Mouse (Mus musculus): ENCODE results near the gene Glyctk. TPM values are rescaled to one million over a fixed set of nuclear protein-coding genes. Genes with fewer than 3 reads are reported as not detected.
A peak's percentile ranks its signal among the peaks of the same experiment; 100 is the strongest.

Gene Glyctk
- polyA plus RNA-seq, 1 experiment from 2014 or later, result 6.4 TPM

MicroRNA genes within 50 kb of the gene (microRNA counts, 519-probe panel; counts per million panel counts)
- 6,328 counts per million, percentile 98 among the panel's probes with 10 or more counts for microRNA mmu-let-7g

Small RNAs within 50 kb of the gene (microRNA-seq; reads per million reads assigned to microRNA genes)
- gene Mir135a-1 (332 reads per million, percentile 66 among the genes with 10 or more reads in this experiment), gene Mirlet7g (63,893 reads per million, percentile 100 among the genes with 10 or more reads in this experiment)

Other genes with a start within 250 kb of the Glyctk start
- gene Col6a5, start 197.5 kb downstream of the Glyctk start, polyA plus RNA-seq (2015; fragmentation: Nextera tagmentation; extraction: Ambion mirVana), result 0.06 and 0.08 TPM in 2 replicates
- gene Col6a4, start 61.4 kb downstream of the Glyctk start, polyA plus RNA-seq (2015; fragmentation: Nextera tagmentation; extraction: Ambion mirVana), result 0.49 and 0.50 TPM in 2 replicates
- 33.8 and 40.1 TPM in 2 replicates for gene Wdr82, start 12.8 kb upstream of the Glyctk start, polyA plus RNA-seq (2015; fragmentation: Nextera tagmentation; extraction: Ambion mirVana)
- 19.5 and 20.1 TPM in 2 replicates for gene Ppm1m, start 41.6 kb upstream of the Glyctk start, polyA plus RNA-seq (2015; fragmentation: Nextera tagmentation; extraction: Ambion mirVana)
- 48.0 and 51.7 TPM in 2 replicates for gene Twf2, start 45.0 kb upstream of the Glyctk start, polyA plus RNA-seq (2015; fragmentation: Nextera tagmentation; extraction: Ambion mirVana)
- gene Tlr9, start 64.5 kb upstream of the Glyctk start, polyA plus RNA-seq (2015; fragmentation: Nextera tagmentation; extraction: Ambion mirVana), result not detected in 2 replicates
- gene Alas1, start 90.5 kb upstream of the Glyctk start, polyA plus RNA-seq (2015; fragmentation: Nextera tagmentation; extraction: Ambion mirVana), result 86.8 and 87.7 TPM in 2 replicates
- gene Poc1a, start 122.9 kb upstream of the Glyctk start, polyA plus RNA-seq (2015; fragmentation: Nextera tagmentation; extraction: Ambion mirVana), result 17.7 and 21.6 TPM in 2 replicates
- gene Dusp7, start 210.5 kb upstream of the Glyctk start, polyA plus RNA-seq (2015; fragmentation: Nextera tagmentation; extraction: Ambion mirVana), result 7.1 and 8.7 TPM in 2 replicates

Measured in forebrain, embryonic 13.5 days (tissue).